Mouse (Mus musculus) forebrain, embryonic 14.5 days (tissue): Measurements from ENCODE around the gene Rhou. TPM values are rescaled to one million over a fixed set of nuclear protein-coding genes. Genes with fewer than 3 reads are reported as not detected.

Experiments
- ATAC-seq: fragments of 200-750 bp; cut with Nextera tagmentation; 2 replicates; pipeline ENCODE4 v1.8.0; 2017; ENCODE audit warnings: mild to moderate bottlenecking, moderate library complexity
- DNase-seq: peaks from one replicate; pipeline ENCODE4 v3.0.0-alpha.2; 2015; ENCODE audit warnings: low spot score
- H3K27ac ChIP-seq: fragments of 300-500 bp; sonication (generic); 2 replicates; pipeline ENCODE4 v1.5.1; 2014; ENCODE audit warnings: low read depth, mild to moderate bottlenecking, control low read depth, low read length, moderate library complexity
- H3K27me3 ChIP-seq: fragments of 300-500 bp; sonication (generic); replicated peaks from 2 replicates; pipeline ENCODE4 v1.6.1; 2014; ENCODE audit warnings: low read length, control low read depth, mixed read lengths; ENCODE audit not compliant: control insufficient read depth, insufficient read depth
- H3K36me3 ChIP-seq: fragments of 300-500 bp; sonication (generic); 2 replicates; pipeline ENCODE4 v1.6.1; 2014; ENCODE audit warnings: low read length, control low read depth; ENCODE audit not compliant: control insufficient read depth, insufficient read depth
- H3K4me1 ChIP-seq: fragments of 300-500 bp; sonication (generic); 2 replicates; pipeline ENCODE4 v1.6.1; 2014; ENCODE audit warnings: antibody characterized with exemption, low read length, control low read depth; ENCODE audit not compliant: control insufficient read depth, insufficient read depth
- H3K4me2 ChIP-seq: fragments of 300-500 bp; sonication (generic); 2 replicates; pipeline ENCODE4 v1.6.1; 2014; ENCODE audit warnings: mild to moderate bottlenecking, control low read depth, low read length
- H3K4me3 ChIP-seq: fragments of 300-500 bp; sonication (generic); 2 replicates; pipeline ENCODE4 v1.5.1; 2014; ENCODE audit warnings: low read depth, low read length, control low read depth
- H3K9ac ChIP-seq: fragments of 300-500 bp; sonication (generic); 2 replicates; pipeline ENCODE4 v1.6.1; 2014; ENCODE audit warnings: mild to moderate bottlenecking, low read length, control low read depth, moderate library complexity
- H3K9me3 ChIP-seq: fragments of 300-500 bp; sonication (generic); replicated peaks from 2 replicates; pipeline ENCODE4 v1.6.1; 2016; ENCODE audit warnings: low read length, control low read depth, mixed read lengths; ENCODE audit not compliant: control insufficient read depth
- WGBS: fragments of 180-500 bp; shearing (Covaris S2); extraction: QIAGEN DNeasy Blood & Tissue Kit; methylation state at CpG from one replicate; pipeline ENCODE4 v1.1.7; 2014; 5-methylcytosine and 5-hydroxymethylcytosine counted together
- polyA plus RNA-seq: library from polyadenylated mRNA; unstranded; fragments of >200 nt; fragmentation: Nextera tagmentation; extraction: Ambion mirVana; gene quantifications from 2 replicates; pipeline ENCODE4 v1.2.1, GENCODE M21; 2014

Rhou gene
- polyA plus RNA-seq, 1 experiment from 2014 or later, result 7.1 TPM

DNA sequence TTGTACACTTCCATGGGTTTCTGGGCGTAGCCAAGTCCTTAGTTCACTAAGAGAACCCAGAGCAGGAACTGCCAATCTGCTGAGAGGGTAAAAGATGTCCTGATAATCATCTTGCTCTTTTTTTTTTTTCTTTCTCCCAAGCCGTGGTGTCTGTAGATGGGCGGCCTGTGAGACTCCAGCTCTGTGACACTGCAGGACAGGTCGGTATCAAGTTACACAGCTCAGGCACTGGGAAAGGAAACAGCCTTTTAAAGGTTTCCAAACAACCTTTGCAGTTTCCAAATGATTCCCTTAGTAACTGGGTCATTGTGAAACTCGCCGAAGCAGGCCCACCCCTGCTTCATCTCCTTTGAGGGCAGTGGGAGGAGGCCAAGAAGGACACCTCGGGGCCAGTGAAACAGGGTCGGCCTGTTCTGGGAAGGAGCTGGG, 1.6 kb downstream of the Rhou start:
- Histone ChIP-seq H3K36me3 (peaks cover 23% of the 10 kb centered on the region), H3K27ac (no peak overlapping the region), H3K4me3 (peak overlapping the region; percentile 71), H3K9me3 (no peaks in the 10 kb centered on the region), H3K4me2 (peak overlapping the region; percentile 63), H3K4me1 (peaks cover 10% of the 10 kb centered on the region), H3K9ac (peak overlapping the region; percentile 91), H3K27me3 (no peaks in the 10 kb centered on the region)
- no peak for ATAC-seq
- DNase-seq, result no peak
- 6% methylated on average over 8 of the region's 8 CpGs for WGBS

DNA sequence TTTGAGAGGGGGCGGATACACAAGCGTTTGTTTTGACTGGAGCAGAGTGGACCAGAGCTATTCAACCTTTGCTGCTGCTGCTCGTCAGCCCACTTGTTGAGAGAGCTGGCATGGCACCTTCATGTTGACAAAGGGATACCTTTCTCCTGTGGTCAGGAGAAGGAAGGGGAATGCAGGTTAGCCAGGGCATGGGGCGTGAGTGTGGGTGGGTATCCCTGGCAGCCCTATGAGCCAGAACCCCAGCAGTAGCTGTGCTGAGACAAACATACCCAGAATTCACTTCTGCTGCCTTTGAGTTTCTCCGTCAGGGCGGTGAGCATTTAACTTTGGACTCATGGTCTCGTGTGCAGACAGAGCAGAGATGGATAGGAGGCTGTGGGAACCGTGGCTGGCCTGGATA, 4.1 kb downstream of the Rhou start:
- Histone ChIP-seq H3K27ac (no peak overlapping the region), H3K27me3 (no peaks in the 10 kb centered on the region), H3K9ac (no peak overlapping the region), H3K9me3 (no peaks in the 10 kb centered on the region), H3K4me1 (peaks cover 10% of the 10 kb centered on the region), H3K4me2 (no peak overlapping the region), H3K4me3 (no peak overlapping the region), H3K36me3 (peaks cover 44% of the 10 kb centered on the region)
- 89% methylated on average over 8 of the region's 8 CpGs for WGBS
- no peak for ATAC-seq
- no peak for DNase-seq

DNA sequence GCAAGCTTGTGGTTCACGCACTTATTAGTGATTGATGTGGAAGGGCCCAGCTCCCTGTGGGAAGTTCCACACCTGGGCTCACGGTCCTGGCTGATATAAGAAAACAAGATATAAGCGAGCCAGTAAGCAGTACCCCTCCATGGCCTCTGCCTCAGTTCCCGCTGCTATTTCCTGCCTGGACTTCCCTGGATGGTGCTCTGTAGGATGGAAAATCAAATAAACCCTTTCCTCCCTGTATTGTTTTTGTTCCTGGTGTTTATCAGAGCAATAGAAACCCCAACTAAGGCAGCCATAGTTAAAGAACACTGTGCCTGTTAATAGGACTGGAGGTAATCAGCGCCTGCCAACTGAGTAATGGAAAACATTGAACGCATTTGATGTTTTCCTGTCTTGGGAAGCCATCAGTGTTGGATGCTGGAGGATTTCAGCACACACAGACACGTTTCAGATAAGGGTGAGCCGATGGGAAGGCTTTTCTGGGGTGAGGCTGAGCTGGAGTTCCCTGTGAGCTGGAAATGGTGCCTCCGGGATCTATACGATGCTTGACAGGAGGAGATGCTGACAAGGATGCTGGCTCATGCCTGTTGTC, 5.8 kb downstream of the Rhou start:
- ATAC-seq (no peak), DNase-seq (no peak)
- no peak overlapping the region for H3K4me3 ChIP-seq
- peaks cover 10% of the 10 kb centered on the region for H3K4me1 ChIP-seq
- no peak overlapping the region for H3K4me2 ChIP-seq
- peaks cover 60% of the 10 kb centered on the region for H3K36me3 ChIP-seq
- no peaks in the 10 kb centered on the region for H3K27me3 ChIP-seq
- H3K27ac ChIP-seq, result no peak overlapping the region
- H3K9ac ChIP-seq, result no peak overlapping the region
- H3K9me3 ChIP-seq, result no peaks in the 10 kb centered on the region
- WGBS, result 89% methylated on average over 10 of the region's 10 CpGs

DNA sequence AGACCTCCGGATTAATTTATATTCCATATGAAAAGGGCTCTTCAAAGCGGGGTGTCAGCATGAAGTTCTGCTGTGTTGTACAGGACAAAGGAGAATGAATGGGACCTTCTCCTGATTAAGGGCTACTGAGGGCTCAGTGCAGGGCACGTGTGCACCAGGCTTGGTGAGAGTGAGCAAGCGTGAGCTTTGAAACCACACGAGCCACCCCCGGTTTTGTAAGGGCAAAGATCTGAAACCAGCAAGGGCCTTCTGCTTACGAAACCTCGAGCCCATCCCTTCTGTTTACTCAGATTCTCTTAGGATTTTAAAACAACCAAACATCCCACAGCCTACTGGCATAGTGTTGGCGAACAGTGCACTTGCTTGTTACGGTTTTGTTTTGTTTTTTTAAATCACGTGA, 7.8 kb downstream of the Rhou start:
- Histone ChIP-seq H3K9me3 (no peaks in the 10 kb centered on the region), H3K27me3 (no peaks in the 10 kb centered on the region), H3K4me3 (no peak overlapping the region), H3K9ac (no peak overlapping the region), H3K36me3 (peaks cover 54% of the 10 kb centered on the region), H3K27ac (no peak overlapping the region), H3K4me2 (no peak overlapping the region), H3K4me1 (no peaks in the 10 kb centered on the region)
- ATAC-seq, result no peak
- 89% methylated on average over 11 of the region's 11 CpGs for WGBS
- no peak for DNase-seq

DNA sequence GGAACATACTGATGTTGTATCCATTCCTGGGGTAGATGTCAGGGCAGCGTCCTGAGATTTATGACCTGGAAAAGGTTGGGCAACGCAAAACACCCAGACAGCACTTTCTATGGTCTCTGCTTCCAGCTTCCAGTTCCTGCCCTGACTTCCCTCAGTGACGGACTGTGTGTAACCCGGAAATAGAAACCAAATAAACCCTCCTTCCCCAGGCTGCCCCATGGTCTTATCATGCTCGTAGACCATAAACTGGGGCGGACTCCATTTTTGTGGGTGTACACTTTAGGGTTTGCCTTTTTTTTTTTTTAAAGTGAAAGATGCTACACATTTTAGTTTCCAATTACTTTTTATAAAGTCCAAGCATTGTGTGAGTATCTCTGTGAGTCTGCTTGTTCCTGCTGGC, 11.9 kb downstream of the Rhou start:
- Histone ChIP-seq H3K4me2 (no peak overlapping the region), H3K9ac (no peak overlapping the region), H3K4me3 (no peak overlapping the region), H3K27ac (no peak overlapping the region), H3K4me1 (no peaks in the 10 kb centered on the region), H3K27me3 (no peaks in the 10 kb centered on the region), H3K9me3 (no peaks in the 10 kb centered on the region), H3K36me3 (peaks cover 37% of the 10 kb centered on the region)
- DNase-seq (no peak), ATAC-seq (no peak)
- WGBS, result 93% methylated on average over 6 of the region's 6 CpGs

DNA sequence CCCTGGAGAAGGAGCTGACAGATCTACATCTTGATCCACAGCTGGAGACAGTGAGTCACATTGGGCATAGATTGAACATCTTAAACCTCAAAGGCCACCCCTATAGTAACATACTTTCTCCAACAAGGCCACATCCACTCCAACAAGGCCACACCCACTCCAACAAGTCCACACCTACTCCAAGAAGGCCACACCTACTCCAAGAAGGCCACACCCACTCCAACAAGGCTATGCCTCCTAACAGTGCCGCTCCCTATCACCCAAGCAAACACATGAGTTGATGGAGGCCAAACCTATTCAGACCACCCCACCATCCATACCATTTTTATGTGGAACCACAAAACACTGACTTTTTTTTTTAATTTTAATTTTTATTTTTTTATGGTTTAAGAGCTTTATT, 13.1 kb downstream of the Rhou start:
- ATAC-seq (no peak), DNase-seq (no peak)
- Histone ChIP-seq H3K9ac (no peak overlapping the region), H3K27me3 (no peaks in the 10 kb centered on the region), H3K9me3 (no peaks in the 10 kb centered on the region), H3K4me2 (no peak overlapping the region), H3K4me3 (no peak overlapping the region), H3K4me1 (no peaks in the 10 kb centered on the region), H3K36me3 (peaks cover 24% of the 10 kb centered on the region), H3K27ac (no peak overlapping the region)
- 83% methylated on average over 1 of the region's 1 CpGs for WGBS

DNA sequence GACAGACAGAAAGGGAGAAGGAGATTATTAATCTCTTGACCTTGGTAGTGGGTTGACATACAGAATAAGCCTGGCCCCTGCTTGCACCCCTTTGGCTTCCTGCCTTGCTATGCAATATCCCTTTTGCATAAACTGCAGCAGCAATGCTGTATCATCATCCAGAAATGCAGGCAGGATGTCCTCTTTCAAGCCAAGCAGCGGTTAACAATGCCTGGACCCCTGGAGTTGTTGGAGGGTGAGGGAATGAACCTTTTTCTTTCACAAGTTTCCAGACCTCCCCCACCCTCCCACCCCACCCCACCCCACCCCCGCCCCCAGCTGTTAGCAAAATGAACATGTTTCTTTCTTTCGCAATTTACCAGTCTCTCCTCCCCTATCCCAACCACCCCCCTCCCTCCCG, 15.0 kb downstream of the Rhou start:
- no peaks in the 10 kb centered on the region for H3K9me3 ChIP-seq
- no peaks in the 10 kb centered on the region for H3K4me1 ChIP-seq
- H3K4me3 ChIP-seq, result no peak overlapping the region
- H3K27me3 ChIP-seq, result no peaks in the 10 kb centered on the region
- H3K36me3 ChIP-seq, result peaks cover 8% of the 10 kb centered on the region
- ATAC-seq (no peak), DNase-seq (no peak)
- 27% methylated on average over 4 of the region's 4 CpGs for whole genome bisulfite sequencing
- no peak overlapping the region for H3K9ac ChIP-seq
- H3K4me2 ChIP-seq, result no peak overlapping the region
- no peak overlapping the region for H3K27ac ChIP-seq

DNA sequence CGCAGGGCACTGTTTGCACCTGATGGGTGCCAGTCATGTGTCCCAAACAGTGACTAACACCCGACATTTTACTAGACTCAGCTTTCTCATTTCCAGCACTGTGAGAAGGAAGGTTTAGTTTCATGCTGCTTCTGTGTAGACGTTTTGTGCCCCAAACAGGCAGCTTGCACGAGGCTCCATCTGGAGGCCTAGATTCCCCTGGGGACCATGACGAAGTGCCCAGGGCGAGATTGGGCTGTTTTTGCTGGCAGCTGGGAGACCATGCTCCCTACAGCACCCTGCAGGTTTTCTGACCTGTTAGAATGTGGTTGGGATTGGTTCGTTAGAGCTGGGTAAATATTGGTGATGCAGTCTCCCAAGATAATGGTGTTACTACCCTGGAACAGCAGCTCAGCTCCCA, 17.0 kb downstream of the Rhou start:
- Histone ChIP-seq H3K9me3 (no peaks in the 10 kb centered on the region), H3K36me3 (no peaks in the 10 kb centered on the region), H3K27ac (no peak overlapping the region), H3K27me3 (no peaks in the 10 kb centered on the region), H3K4me1 (no peaks in the 10 kb centered on the region), H3K4me2 (no peak overlapping the region), H3K9ac (no peak overlapping the region), H3K4me3 (no peak overlapping the region)
- 65% methylated on average over 7 of the region's 7 CpGs for WGBS
- ATAC-seq, result no peak
- DNase-seq, result no peak

DNA sequence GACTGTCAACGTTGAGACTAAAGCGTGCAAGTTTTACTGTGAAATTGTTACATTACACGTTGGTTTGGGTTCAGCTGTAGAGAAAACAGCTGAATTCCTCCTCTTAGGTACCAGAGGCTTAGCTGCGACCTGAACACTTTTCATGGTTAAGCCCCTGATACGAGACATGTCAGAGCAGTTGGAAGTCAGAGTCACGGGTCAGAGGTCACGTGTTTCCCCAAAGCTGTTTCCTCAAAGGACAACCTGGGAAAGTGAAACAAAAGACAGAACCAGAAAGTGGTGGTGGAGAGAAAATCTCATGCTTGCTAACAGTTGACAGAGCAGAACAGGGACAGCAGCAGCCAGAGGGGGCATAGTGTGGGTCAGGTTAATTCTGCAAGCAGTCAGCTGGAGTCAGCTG, 17.7 kb downstream of the Rhou start:
- Histone ChIP-seq H3K4me3 (no peak overlapping the region), H3K36me3 (no peaks in the 10 kb centered on the region), H3K27me3 (no peaks in the 10 kb centered on the region), H3K9me3 (no peaks in the 10 kb centered on the region), H3K27ac (no peak overlapping the region), H3K4me2 (no peak overlapping the region), H3K9ac (no peak overlapping the region), H3K4me1 (no peaks in the 10 kb centered on the region)
- WGBS, result 68% methylated on average over 7 of the region's 7 CpGs
- DNase-seq (no peak), ATAC-seq (no peak)
